Mouse (Mus musculus) kidney, embryonic 15.5 days (tissue): ENCODE data around the gene Lekr1. TPM values are rescaled to one million over a fixed set of nuclear protein-coding genes. Genes with fewer than 3 reads are reported as not detected.

Experiments
- ATAC-seq: fragments of 200-750 bp; cut with Nextera tagmentation; replicated peaks from 2 replicates; pipeline ENCODE4 v1.8.0; 2017; ENCODE audit warnings: moderate TSS enrichment; ENCODE audit not compliant: low FRiP score
- H3K27ac ChIP-seq: fragments of 300-500 bp; sonication (generic); 2 replicates; pipeline ENCODE4 v1.5.1; 2015; ENCODE audit warnings: mild to moderate bottlenecking, inconsistent platforms
- H3K27me3 ChIP-seq: fragments of 300-500 bp; sonication (generic); 2 replicates; pipeline ENCODE4 v1.6.1; 2015; ENCODE audit warnings: inconsistent platforms
- H3K36me3 ChIP-seq: fragments of 300-500 bp; sonication (generic); 2 replicates; pipeline ENCODE4 v1.6.1; 2015; ENCODE audit warnings: inconsistent platforms
- H3K4me1 ChIP-seq: fragments of 300-500 bp; sonication (generic); 2 replicates; pipeline ENCODE4 v1.6.1; 2015; ENCODE audit warnings: inconsistent platforms
- H3K4me2 ChIP-seq: fragments of 300-500 bp; sonication (generic); 2 replicates; pipeline ENCODE4 v1.6.1; 2015; ENCODE audit warnings: moderate library complexity, mild to moderate bottlenecking, inconsistent platforms
- H3K4me3 ChIP-seq: fragments of 300-500 bp; sonication (generic); replicated peaks from 2 replicates; pipeline ENCODE4 v1.5.1; 2015; ENCODE audit warnings: mild to moderate bottlenecking, inconsistent platforms
- H3K9ac ChIP-seq: fragments of 300-500 bp; sonication (generic); 2 replicates; pipeline ENCODE4 v1.6.1; 2015; ENCODE audit warnings: mild to moderate bottlenecking, inconsistent platforms
- H3K9me3 ChIP-seq: fragments of 300-500 bp; sonication (generic); replicated peaks from 2 replicates; pipeline ENCODE4 v1.6.1; 2016; ENCODE audit warnings: inconsistent platforms
- WGBS: fragments of 180-500 bp; shearing (Covaris S2); methylation state at CpG from one replicate; pipeline ENCODE4 v1.1.7; 2015; ENCODE audit warnings: mixed read lengths; 5-methylcytosine and 5-hydroxymethylcytosine counted together
- polyA plus RNA-seq: library from polyadenylated mRNA; unstranded; fragments of >200 nt; fragmentation: Nextera tagmentation; extraction: Ambion mirVana; gene quantifications from 2 replicates; pipeline ENCODE4 v1.2.1, GENCODE M21; 2015

Gene Lekr1
- polyA plus RNA-seq, 1 experiment from 2014 or later: 7.8 TPM

GRCm38 (mm10) chr3:65843185-65843552 lies 177.1 kb downstream of the Lekr1 start:
- H3K36me3 ChIP-seq: no peaks in the 10 kb centered on the region
- H3K4me2 ChIP-seq: no peak overlapping the region

DNA sequence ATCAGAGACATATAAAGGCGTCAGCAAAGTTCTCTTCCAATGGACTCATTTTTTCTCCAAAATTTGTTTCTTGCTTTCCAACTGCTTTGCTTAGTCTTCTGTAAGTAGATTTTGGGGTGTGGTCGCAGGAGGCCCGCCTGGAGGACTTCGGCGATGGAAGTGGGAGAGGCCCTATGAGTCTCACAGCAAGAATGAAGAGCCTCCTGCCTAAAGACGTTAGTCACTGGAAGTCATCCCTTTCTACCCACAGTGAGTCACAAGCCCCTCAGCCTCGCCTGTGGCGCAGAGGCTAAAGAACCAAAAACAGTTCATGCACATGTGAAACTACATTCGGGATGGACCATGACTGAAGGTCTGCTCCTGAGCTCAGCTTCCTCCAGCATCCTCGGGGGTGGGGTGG lies 178.3 kb downstream of the Lekr1 start:
- no peak overlapping the region for H3K27ac ChIP-seq
- H3K36me3 ChIP-seq: no peaks in the 10 kb centered on the region
- no peaks in the 10 kb centered on the region for H3K9me3 ChIP-seq
- H3K9ac ChIP-seq: no peak overlapping the region
- H3K4me1 ChIP-seq: no peaks in the 10 kb centered on the region
- whole genome bisulfite sequencing: 91% methylated on average over 10 of the region's 10 CpGs
- H3K27me3 ChIP-seq: no peaks in the 10 kb centered on the region
- H3K4me2 ChIP-seq: no peak overlapping the region
- H3K4me3 ChIP-seq: no peak overlapping the region
- no peak for ATAC-seq

More at GRCm38 (mm10) chr3:65843185-65843552, 177.1 kb downstream of the Lekr1 start:
- Histone ChIP-seq H3K9me3 (no peaks in the 10 kb centered on the region), H3K4me3 (no peak overlapping the region), H3K9ac (no peak overlapping the region), H3K4me1 (no peaks in the 10 kb centered on the region), H3K27me3 (no peaks in the 10 kb centered on the region), H3K27ac (no peak overlapping the region)
- 64% methylated on average over 4 of the region's 4 CpGs for whole genome bisulfite sequencing
- ATAC-seq: no peak

DNA sequence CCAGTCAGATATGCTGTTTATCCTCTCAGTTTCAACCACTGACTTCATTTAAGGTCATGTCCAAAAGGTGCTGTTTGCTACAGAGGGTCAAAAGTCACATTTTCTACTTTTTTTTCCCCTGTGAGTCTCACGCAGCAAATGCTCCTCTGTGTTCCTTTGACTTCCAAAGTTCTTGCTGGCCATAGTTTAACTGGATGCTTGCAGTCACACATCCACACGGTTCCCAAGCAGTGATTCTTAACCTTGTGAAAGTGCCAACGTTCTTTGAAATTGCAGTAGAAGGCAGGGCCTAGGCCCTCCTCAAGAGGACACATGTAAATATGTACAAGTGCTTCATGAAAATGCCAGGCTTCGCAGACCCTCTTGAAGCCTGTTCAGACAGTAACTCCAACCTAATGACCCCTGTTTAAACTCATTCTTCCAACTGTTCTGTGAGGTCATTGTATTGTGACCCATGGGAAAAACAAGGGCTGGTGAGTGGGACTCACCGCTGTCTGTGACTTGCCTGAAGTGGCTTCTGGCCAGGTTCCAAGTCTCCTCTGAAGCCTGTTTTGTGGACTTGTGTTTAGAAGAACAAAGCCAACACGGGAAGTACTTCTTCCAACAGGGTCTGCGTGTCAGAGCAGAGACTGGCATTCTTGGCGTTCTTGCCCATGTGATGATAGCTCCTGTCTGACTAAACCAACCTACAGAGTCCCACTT lies 179.0 kb downstream of the Lekr1 start:
- Histone ChIP-seq H3K9ac (no peak overlapping the region), H3K27me3 (no peaks in the 10 kb centered on the region), H3K4me3 (no peak overlapping the region), H3K4me1 (no peaks in the 10 kb centered on the region), H3K4me2 (no peak overlapping the region), H3K27ac (no peak overlapping the region), H3K36me3 (no peaks in the 10 kb centered on the region), H3K9me3 (no peaks in the 10 kb centered on the region)
- ATAC-seq: no peak
- 69% methylated on average over 8 of the region's 8 CpGs for WGBS

DNA sequence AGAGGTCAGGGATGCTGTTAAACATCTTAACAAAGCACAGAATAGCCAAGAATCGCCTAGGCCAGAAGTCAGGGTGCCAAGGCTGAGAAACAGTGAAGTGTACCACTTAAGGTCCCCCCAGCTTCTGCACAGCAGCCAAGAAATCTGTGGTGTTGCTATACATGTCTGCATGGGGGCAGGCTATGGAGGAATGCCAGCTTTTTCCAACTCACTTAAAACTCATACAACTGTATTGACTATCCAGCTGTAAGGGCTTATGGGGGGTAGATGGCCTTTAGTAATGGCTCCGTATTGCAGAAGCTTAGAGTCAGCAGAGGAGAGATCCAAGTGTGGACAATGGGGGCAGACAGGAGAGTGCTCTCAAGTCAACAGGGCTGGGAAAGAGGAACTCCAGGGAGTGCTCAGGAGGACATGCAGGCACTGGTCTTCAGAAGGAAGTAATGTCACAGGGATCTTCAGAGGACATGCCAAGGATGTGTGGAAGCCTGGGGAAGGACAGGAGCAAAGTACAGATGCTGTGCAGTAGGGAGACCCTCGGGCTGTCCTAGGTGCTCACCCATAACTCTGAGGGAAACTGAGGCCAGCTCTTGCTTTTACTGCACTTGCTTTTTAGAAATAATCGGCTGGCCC lies 181.2 kb downstream of the Lekr1 start:
- H3K27ac ChIP-seq: no peak overlapping the region
- WGBS: 79% methylated on average over 4 of the region's 4 CpGs
- no peak for ATAC-seq
- no peak overlapping the region for H3K4me3 ChIP-seq
- no peak overlapping the region for H3K9ac ChIP-seq
- H3K4me2 ChIP-seq: no peak overlapping the region
- no peaks in the 10 kb centered on the region for H3K4me1 ChIP-seq
- no peaks in the 10 kb centered on the region for H3K27me3 ChIP-seq
- no peaks in the 10 kb centered on the region for H3K9me3 ChIP-seq
- H3K36me3 ChIP-seq: no peaks in the 10 kb centered on the region

- no peaks in the 10 kb centered on the region for H3K36me3 ChIP-seq
- ATAC-seq: no peak
- peaks cover 7% of the 10 kb centered on the region for H3K4me1 ChIP-seq
- no peak overlapping the region for H3K4me3 ChIP-seq
- no peaks in the 10 kb centered on the region for H3K9me3 ChIP-seq
- H3K9ac ChIP-seq: no peak overlapping the region
- H3K27ac ChIP-seq: no peak overlapping the region
- 74% methylated on average over 5 of the region's 5 CpGs for WGBS
- H3K27me3 ChIP-seq: no peaks in the 10 kb centered on the region
- no peak overlapping the region for H3K4me2 ChIP-seq
Measured at GRCm38 (mm10) chr3:65853746-65854145, 187.7 kb downstream of the Lekr1 start.

DNA sequence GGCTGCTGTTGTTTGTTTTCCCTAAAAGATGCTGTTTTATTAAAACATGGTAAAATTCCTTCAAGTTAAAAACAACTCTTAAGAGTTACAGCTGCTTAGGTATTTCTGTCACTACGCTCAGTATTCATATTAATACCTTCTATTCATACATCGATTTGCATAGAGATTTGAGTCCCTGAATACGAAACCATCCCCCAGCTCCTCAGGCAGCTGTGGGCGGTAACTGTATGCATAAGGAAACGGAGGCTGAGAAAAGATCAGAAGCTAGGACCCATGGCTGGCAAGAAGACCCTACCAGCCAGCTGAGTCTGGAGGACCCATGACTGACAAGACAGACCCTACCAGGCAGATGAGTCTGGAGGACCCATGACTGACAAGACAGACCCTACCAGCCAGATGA lies 189.5 kb downstream of the Lekr1 start:
- Histone ChIP-seq H3K27me3 (no peaks in the 10 kb centered on the region), H3K9me3 (no peaks in the 10 kb centered on the region), H3K9ac (no peak overlapping the region), H3K4me2 (no peak overlapping the region), H3K36me3 (no peaks in the 10 kb centered on the region), H3K4me3 (no peak overlapping the region), H3K4me1 (peaks cover 13% of the 10 kb centered on the region), H3K27ac (no peak overlapping the region)
- WGBS: 88% methylated on average over 5 of the region's 5 CpGs
- no peak for ATAC-seq

- no peak for ATAC-seq
- no peak overlapping the region for H3K27ac ChIP-seq
- no peaks in the 10 kb centered on the region for H3K9me3 ChIP-seq
- H3K4me3 ChIP-seq: no peak overlapping the region
- H3K4me2 ChIP-seq: no peak overlapping the region
- 37% methylated on average over 11 of the region's 11 CpGs for WGBS
- no peaks in the 10 kb centered on the region for H3K36me3 ChIP-seq
- no peak overlapping the region for H3K9ac ChIP-seq
- H3K4me1 ChIP-seq: peaks cover 35% of the 10 kb centered on the region
- H3K27me3 ChIP-seq: no peaks in the 10 kb centered on the region
Measured at GRCm38 (mm10) chr3:65858118-65858517, 192.1 kb downstream of the Lekr1 start.

GRCm38 (mm10) chr3:65858741-65859348 lies 192.8 kb downstream of the Lekr1 start:
- H3K27ac ChIP-seq: no peak overlapping the region
- no peak overlapping the region for H3K4me3 ChIP-seq
- no peaks in the 10 kb centered on the region for H3K9me3 ChIP-seq
- H3K9ac ChIP-seq: no peak overlapping the region
- H3K36me3 ChIP-seq: no peaks in the 10 kb centered on the region
- no peaks in the 10 kb centered on the region; the same call in 1 of the 2 replicates for H3K27me3 ChIP-seq
- H3K4me2 ChIP-seq: peak overlapping the region; percentile 32
- 22% methylated on average over 13 of the region's 13 CpGs for WGBS
- H3K4me1 ChIP-seq: peaks cover 41% of the 10 kb centered on the region
- 0 out of 2 replicates have a peak, but pooled peaks have one; percentile 30 for ATAC-seq

DNA sequence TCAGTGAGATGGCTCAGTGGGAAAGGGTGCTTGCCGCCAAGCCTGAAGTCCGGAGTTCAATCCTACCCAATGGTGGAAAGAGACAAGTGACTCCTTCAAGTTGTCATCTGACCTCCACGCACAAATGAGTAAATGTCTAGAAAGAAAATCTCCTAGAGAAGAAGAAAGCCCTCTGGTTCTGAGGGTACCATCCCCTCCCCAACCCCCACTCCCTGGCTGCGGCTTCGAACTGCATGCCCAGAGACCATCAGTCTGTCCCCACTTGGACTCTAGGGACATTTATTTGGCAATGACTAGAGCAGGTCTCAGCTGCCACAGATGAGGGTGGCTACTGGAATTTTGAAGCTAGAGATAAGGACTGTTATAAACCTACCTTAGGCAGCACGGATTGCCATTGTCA lies 193.7 kb downstream of the Lekr1 start:
- WGBS: 89% methylated on average over 6 of the region's 6 CpGs
- Histone ChIP-seq H3K36me3 (no peaks in the 10 kb centered on the region), H3K4me2 (no peak overlapping the region), H3K27me3 (no peaks in the 10 kb centered on the region; the same call in 1 of the 2 replicates), H3K27ac (no peak overlapping the region), H3K4me1 (peaks cover 42% of the 10 kb centered on the region), H3K4me3 (no peak overlapping the region), H3K9ac (no peak overlapping the region), H3K9me3 (no peaks in the 10 kb centered on the region)
- no peak for ATAC-seq

- 41% methylated on average over 4 of the region's 4 CpGs for WGBS
- 0 out of 2 replicates have a peak overlapping the region, but pooled peaks have one; percentile 1 for H3K4me2 ChIP-seq
- H3K9ac ChIP-seq: no peak overlapping the region
- no peaks in the 10 kb centered on the region for H3K36me3 ChIP-seq
- no peaks in the 10 kb centered on the region for H3K9me3 ChIP-seq
- no peak for ATAC-seq
- no peak overlapping the region for H3K4me3 ChIP-seq
- peak overlapping the region; percentile 3; the same call in 1 of the 2 replicates for H3K27ac ChIP-seq
- peaks cover 42% of the 10 kb centered on the region for H3K4me1 ChIP-seq
- H3K27me3 ChIP-seq: no peaks in the 10 kb centered on the region; the same call in 1 of the 2 replicates
Measured at GRCm38 (mm10) chr3:65860903-65861302, 194.9 kb downstream of the Lekr1 start.

DNA sequence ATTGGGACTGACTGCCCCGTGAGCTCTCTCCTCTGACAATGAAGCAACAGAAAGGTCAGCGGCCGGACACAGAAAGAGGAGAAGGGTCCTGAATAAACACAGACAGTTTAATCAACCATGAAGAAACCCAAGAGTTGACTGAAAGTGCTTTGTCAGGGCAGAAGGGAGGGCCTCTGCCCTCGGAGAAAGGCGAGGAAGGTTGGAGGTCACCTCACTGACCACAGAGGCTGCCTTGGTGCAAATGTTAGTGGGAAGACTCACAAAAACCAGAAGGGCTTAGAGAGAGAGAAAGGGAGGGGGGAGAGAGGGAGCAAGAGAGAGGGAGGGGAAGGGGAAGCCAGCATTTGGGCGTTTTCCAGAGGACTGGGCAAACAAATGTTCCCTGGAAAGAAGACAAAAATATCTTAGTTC lies 195.4 kb downstream of the Lekr1 start:
- peak; percentile 73 for ATAC-seq
- no peak overlapping the region for H3K4me3 ChIP-seq
- H3K9me3 ChIP-seq: no peaks in the 10 kb centered on the region
- 8% methylated on average over 6 of the region's 6 CpGs for WGBS
- no peaks in the 10 kb centered on the region for H3K36me3 ChIP-seq
- no peaks in the 10 kb centered on the region; the same call in 1 of the 2 replicates for H3K27me3 ChIP-seq
- H3K9ac ChIP-seq: no peak overlapping the region
- H3K4me1 ChIP-seq: peaks cover 42% of the 10 kb centered on the region
- peak overlapping the region; percentile 3; the same call in 1 of the 2 replicates for H3K27ac ChIP-seq
- 0 out of 2 replicates have a peak overlapping the region, but pooled peaks have one; percentile 1 for H3K4me2 ChIP-seq

DNA sequence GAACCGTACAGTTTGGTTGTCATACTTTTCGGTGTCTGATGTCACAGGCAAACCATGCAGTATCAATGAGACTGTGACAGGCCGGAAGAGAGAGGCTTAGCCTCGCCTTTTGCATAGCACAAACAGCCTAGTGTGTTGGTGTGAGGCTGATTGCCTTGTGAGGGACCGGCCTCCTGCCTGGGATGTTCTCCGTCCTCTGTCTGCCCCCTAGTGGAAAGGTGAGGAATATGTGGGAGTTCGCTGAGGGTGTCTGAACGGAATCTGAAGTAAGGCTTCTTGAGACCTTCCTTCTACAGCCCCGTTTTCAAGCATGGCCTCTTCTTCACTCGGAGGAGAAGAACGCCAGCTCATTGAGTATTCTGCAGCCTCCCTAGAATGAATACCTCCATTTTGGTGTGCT lies 197.3 kb downstream of the Lekr1 start:
- 2% methylated on average over 11 of the region's 11 CpGs for WGBS
- Histone ChIP-seq H3K36me3 (no peaks in the 10 kb centered on the region), H3K4me2 (peak overlapping the region; percentile 31), H3K9me3 (no peaks in the 10 kb centered on the region), H3K27ac (no peak overlapping the region), H3K27me3 (no peaks in the 10 kb centered on the region; the same call in 1 of the 2 replicates), H3K4me3 (no peak overlapping the region), H3K4me1 (peaks cover 39% of the 10 kb centered on the region), H3K9ac (no peak overlapping the region)
- peak; percentile 73 for ATAC-seq
